Mouse (Mus musculus): ENCODE data around the gene Usp21. TPM values are rescaled to one million over a fixed set of nuclear protein-coding genes. Genes with fewer than 3 reads are reported as not detected.
"Not testable (repeated sequence)": the region's sequence is repeated elsewhere in the genome, so short reads cannot be mapped to it uniquely, and the experiment has no call there.

Gene Usp21
- polyA plus RNA-seq, 1 experiment from 2014 or later: 125 TPM

DNA sequence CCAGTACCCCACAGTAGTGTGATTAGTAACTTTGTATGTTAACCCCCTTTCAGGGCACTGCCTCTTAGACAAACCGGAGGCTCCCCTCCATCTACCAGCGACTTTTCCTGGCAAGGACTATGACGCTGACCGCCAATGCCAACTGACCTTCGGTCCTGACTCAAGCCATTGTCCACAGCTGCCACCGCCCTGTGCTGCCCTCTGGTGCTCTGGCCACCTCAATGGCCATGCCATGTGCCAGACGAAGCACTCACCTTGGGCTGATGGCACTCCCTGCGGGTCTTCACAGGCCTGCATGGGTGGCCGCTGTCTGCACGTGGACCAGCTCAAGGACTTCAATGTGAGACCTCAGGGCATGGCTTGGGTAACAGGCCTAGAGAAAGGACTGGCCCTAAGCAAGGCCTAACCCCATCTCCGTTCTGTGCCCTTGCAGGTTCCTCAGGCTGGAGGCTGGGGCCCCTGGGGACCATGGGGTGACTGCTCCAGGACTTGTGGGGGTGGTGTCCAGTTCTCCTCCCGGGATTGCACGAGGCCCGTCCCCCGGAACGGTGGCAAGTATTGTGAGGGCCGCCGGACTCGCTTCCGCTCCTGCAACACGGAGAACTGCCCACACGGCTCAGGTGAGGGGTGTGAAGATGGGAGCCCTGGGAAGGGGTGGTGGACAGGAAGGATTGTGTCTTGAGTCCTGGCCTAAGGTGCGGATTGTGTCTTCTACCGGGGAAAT is 31.5 kb downstream of the Usp21 start:
- no peaks in the 10 kb centered on the region for H3K27me3 ChIP-seq (ENCODE audit: low read depth, poor library complexity, severe bottlenecking)
- H3K4me1 ChIP-seq: peaks cover 22% of the 10 kb centered on the region
- H3K9me3 ChIP-seq (replicated peaks): no peaks in the 10 kb centered on the region
- no peak overlapping the region for H3K4me3 ChIP-seq
- peaks cover 55% of the 10 kb centered on the region for H3K36me3 ChIP-seq
- 92% methylated on average over 24 of the region's 24 CpGs for WGBS
- H3K27ac ChIP-seq: no peak overlapping the region
- no peak for DNase-seq (ENCODE audit: low spot score)

DNA sequence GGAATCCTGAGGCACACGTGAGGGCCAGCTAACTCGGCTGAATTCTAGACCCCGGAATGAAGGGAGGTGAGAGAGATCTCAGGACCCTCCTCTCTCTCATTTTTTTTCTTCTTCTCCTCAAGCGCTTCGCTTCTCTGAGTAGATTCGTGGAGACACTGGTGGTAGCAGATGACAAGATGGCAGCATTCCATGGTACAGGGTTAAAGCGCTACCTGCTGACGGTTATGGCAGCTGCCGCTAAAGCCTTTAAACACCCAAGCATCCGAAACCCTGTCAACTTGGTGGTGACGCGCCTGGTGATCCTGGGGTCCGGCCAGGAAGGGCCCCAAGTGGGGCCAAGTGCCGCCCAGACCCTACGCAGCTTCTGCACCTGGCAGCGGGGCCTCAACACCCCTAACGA is 35.4 kb downstream of the Usp21 start:
- no peaks in the 10 kb centered on the region for H3K27me3 ChIP-seq (ENCODE audit: low read depth, poor library complexity, severe bottlenecking)
- H3K9me3 ChIP-seq (replicated peaks): no peaks in the 10 kb centered on the region
- peaks cover 38% of the 10 kb centered on the region for H3K36me3 ChIP-seq
- H3K4me1 ChIP-seq: peaks cover 58% of the 10 kb centered on the region
- DNase-seq (ENCODE audit: low spot score): no peak
- peak overlapping the region; percentile 53 for H3K4me3 ChIP-seq
- 56% methylated on average over 17 of the region's 17 CpGs for WGBS
- H3K27ac ChIP-seq: peak overlapping the region; percentile 91

DNA sequence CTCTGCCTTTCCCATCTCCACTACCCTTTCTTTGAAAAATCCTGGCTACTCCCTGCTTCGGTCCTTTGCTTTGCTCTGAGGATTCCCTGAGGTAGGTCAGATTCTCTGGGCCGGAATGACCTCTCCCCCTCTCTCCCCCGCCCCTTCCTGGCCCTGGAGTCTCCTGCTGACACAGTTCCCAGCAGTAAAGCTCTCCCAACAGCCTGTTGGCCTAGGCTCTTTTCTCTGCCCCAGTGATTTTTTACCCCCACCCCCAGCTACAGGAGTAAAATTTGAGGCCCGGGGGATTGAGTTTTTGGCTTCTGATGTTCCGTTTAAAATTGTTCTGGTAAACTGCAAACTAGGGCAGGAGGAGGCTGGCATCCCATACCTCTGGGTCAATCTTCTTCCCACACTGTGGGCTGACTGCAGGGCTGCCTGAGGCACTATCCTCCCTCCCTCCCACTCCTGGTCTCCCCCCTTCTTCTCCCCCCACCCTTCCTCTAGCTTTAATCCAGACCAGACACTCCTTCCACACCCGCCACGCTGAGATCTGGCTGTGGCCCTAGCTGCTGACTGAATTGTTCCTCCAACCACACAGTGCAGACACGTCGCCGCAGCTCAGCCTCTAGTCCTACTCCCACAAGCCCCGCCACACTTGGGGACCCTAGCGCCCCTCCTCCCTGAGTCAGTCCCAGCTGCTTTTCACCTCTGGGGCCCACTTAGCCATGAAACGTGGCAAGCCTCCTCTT is 36.0 kb downstream of the Usp21 start:
- H3K4me3 ChIP-seq: peak overlapping the region; percentile 53
- DNase-seq (ENCODE audit: low spot score): peak; percentile 75
- H3K36me3 ChIP-seq: peaks cover 38% of the 10 kb centered on the region
- H3K27ac ChIP-seq: peak overlapping the region; percentile 91
- H3K9me3 ChIP-seq (replicated peaks): no peaks in the 10 kb centered on the region
- 3% methylated on average over 13 of the region's 13 CpGs for WGBS
- H3K4me1 ChIP-seq: peaks cover 61% of the 10 kb centered on the region
- no peaks in the 10 kb centered on the region for H3K27me3 ChIP-seq (ENCODE audit: low read depth, poor library complexity, severe bottlenecking)

DNA sequence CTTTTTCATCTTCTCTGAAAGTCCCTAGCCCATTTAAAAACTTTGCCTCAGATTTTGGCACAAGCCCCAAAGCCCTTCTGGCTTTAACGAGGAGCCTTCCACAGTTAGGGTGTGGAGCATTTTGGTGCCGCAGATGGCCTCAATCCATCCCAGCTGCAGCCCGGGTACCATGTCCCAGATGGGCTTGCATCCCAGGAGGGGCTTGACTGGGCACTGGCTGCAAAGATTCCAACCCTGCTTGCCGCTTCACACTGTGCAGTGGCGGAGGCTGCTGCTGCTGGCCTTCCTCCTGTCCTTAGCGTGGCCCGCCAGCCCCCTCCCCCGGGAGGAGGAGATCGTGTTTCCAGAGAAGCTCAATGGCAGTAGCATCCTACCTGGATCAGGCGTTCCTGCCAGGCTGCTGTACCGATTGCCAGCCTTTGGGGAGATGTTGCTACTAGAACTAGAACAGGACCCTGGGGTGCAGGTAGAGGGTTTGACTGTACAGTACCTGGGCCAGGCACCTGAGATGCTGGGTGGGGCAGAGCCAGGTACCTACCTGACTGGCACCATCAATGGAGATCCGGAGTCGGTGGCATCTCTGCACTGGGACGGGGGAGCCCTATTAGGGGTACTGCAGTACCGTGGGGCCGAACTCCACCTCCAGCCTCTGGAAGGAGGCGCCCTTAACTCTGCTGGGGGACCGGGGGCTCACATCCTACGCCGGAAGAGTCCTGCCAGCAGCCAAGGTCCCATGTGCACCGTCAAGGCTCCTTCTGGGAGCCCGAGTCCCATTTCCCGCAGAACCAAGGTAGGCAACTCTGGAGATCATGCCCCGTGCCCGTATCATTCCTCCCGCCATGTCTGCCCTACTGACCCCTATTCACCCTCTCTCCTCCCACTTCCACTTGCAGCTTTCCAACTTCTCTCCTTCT is 36.9 kb downstream of the Usp21 start, which contains the start of gene Ndufs2:
Gene Ndufs2 (minus strand): TSS at position 709 of the 914 bp plus-strand sequence.
- H3K4me1 ChIP-seq: peaks cover 65% of the 10 kb centered on the region
- no peaks in the 10 kb centered on the region for H3K9me3 ChIP-seq (replicated peaks)
- peak; percentile 68 for DNase-seq (ENCODE audit: low spot score)

DNA sequence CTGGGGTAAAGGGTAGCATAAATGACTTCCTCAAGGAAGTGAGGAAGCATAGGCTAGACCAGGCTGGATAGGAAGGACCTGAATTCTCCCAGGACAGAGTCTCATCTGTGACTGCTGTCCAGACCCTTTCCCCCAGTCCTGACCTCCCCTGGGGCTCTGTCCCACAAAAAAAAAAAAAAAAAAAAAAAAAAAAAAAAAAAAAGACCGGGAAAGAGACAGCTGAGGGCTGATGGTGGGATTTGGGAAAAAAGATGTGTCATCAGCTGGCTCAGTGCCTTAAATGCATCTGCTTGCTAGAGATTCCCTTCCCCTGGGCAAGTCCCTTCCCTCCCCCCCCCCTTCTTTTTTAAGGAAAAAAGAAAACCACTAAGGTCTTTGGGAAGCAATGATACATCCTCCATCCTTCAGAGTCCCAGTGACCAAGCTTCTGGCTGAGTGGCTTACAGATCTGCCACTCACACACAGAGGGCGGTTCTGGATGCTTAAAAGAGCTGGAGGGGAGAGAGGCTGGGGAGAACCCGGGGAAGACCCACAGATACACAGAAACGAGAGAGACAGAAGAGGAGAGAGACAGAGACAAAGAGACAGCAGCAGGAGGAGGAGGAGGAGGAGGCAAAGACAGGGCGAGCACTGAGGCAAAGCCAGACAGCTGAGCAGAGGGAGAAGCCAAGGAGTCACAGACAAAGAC is 37.7 kb downstream of the Usp21 start, which contains the start of gene Adamts4:
Gene Adamts4 (plus strand): TSS at position 509 of the 688 bp plus-strand sequence.
- DNase-seq (ENCODE audit: low spot score): peak; percentile 58

More for the DNA sequence above, 36.9 kb downstream of the Usp21 start, which contains the start of gene Ndufs2:
- 17% methylated on average over 26 of the region's 26 CpGs for WGBS
- Histone ChIP-seq H3K27ac (peak within 1 kb of the TSS; percentile 91), H3K4me3 (peak within 1 kb of the TSS; percentile 53), H3K36me3 (peaks cover 30% of the 10 kb centered on the region), H3K27me3 (ENCODE audit: low read depth, poor library complexity, severe bottlenecking) (no peaks in the 10 kb centered on the region)

DNA sequence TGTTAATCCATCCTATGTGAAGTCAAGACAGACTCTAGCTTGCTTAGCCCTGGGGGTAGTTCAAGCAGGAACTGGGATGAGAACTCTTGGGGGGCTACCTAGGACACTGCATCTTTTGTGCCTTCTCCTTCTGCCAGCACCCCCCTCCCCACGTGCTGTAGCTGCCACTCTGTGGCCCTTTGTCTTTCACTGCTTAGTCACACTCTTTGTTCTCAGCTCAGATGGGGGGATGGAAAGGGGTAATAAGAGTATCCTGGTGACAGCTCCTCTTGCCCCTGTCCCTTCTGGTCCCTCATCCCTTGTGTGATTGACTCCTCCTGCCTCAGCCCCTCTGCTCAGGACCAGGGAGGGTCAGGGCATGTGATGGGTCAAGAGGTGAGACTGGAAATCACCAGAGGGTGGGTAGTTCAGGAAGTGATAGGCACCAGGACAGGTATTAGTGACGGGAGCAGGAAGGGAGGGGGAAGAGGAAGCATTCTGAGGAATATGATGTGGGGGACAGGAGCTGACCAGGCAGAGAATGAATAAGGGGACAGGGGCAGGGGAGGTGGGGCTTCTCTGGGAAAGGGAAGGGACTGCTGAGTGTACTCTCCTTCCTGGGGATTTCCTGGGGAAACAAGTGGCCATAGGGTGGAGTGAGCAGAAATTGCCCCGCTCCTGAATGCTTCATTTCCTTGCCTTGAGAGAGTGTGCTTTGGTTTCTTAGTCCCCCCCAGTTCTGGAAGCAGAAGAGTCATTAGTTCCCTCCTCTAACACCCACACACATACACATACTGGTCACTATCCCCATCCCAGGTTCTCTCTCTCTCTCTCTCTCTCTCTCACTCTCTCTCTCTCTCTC is 39.2 kb downstream of the Usp21 start:
- DNase-seq (ENCODE audit: low spot score): no peak
- Histone ChIP-seq H3K4me3 (no peak overlapping the region; the same call in 1 of the 2 replicates), H3K27ac (peak overlapping the region; percentile 89), H3K9me3 (replicated peaks) (no peaks in the 10 kb centered on the region), H3K4me1 (peaks cover 71% of the 10 kb centered on the region), H3K36me3 (peaks cover 29% of the 10 kb centered on the region), H3K27me3 (ENCODE audit: low read depth, poor library complexity, severe bottlenecking) (no peaks in the 10 kb centered on the region)
- 49% methylated on average over 3 of the region's 3 CpGs for WGBS

More for the DNA sequence above, 37.7 kb downstream of the Usp21 start, which contains the start of gene Adamts4:
- H3K27ac ChIP-seq: peak within 1 kb of the TSS; percentile 91
- H3K27me3 ChIP-seq (ENCODE audit: low read depth, poor library complexity, severe bottlenecking): no peaks in the 10 kb centered on the region
- H3K4me3 ChIP-seq: peak within 1 kb of the TSS; percentile 53
- 18% methylated on average over 5 of the region's 5 CpGs for WGBS
- H3K4me1 ChIP-seq: peaks cover 71% of the 10 kb centered on the region
- H3K9me3 ChIP-seq (replicated peaks): no peaks in the 10 kb centered on the region
- peaks cover 30% of the 10 kb centered on the region for H3K36me3 ChIP-seq

DNA sequence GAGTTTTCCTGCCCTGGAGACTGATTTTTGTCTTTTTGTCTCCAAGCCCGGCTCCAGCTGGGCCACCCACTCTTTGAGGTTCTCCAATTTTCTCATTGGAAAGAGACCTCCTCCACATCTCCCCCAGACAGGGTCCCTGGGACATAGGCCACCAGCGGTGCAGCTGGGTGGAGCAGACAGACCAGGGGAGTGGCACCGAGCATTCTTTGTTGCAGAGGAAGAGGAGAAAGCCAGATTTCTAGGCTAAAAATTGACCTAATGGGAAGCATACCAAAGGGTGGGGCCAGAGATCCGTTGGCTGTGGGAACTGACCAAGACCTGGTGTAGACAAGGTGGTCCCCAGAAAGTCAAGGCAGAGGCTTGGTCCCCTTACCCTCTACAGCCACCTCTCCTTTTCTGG is 39.9 kb downstream of the Usp21 start:
- peaks cover 67% of the 10 kb centered on the region for H3K4me1 ChIP-seq
- no peaks in the 10 kb centered on the region for H3K9me3 ChIP-seq (replicated peaks)
- no peak for DNase-seq (ENCODE audit: low spot score)
- no peaks in the 10 kb centered on the region for H3K27me3 ChIP-seq (ENCODE audit: low read depth, poor library complexity, severe bottlenecking)
- H3K36me3 ChIP-seq: peaks cover 29% of the 10 kb centered on the region
- H3K27ac ChIP-seq: peak overlapping the region; percentile 89
- H3K4me3 ChIP-seq: peak overlapping the region; percentile 64
- WGBS: 33% methylated on average over 4 of the region's 4 CpGs

DNA sequence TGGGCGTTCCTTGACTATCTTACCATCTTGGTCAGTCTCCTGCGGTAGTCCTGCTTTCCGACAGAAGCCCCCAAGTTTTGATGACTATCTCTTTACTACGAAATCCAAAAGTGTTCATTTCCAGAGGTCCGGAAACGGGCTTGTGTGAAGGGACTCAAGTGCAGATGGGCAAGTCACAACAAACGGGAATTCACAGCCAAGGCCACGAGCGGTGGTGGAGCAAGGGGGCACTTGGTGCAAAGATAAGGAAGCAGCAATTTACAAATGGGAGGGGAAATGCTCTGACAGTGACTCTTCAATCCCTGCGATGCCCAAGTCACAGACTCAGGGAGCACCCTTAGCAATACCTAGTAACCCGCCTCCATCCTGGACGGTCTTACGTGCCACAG is 40.3 kb downstream of the Usp21 start:
- H3K27me3 ChIP-seq (ENCODE audit: low read depth, poor library complexity, severe bottlenecking): no peaks in the 10 kb centered on the region
- no peaks in the 10 kb centered on the region for H3K9me3 ChIP-seq (replicated peaks)
- WGBS: 13% methylated on average over 13 of the region's 13 CpGs
- peaks cover 31% of the 10 kb centered on the region for H3K36me3 ChIP-seq
- peak overlapping the region; percentile 89 for H3K27ac ChIP-seq
- H3K4me1 ChIP-seq: peaks cover 63% of the 10 kb centered on the region
- peak overlapping the region; percentile 64 for H3K4me3 ChIP-seq
- DNase-seq (ENCODE audit: low spot score): no peak

DNA sequence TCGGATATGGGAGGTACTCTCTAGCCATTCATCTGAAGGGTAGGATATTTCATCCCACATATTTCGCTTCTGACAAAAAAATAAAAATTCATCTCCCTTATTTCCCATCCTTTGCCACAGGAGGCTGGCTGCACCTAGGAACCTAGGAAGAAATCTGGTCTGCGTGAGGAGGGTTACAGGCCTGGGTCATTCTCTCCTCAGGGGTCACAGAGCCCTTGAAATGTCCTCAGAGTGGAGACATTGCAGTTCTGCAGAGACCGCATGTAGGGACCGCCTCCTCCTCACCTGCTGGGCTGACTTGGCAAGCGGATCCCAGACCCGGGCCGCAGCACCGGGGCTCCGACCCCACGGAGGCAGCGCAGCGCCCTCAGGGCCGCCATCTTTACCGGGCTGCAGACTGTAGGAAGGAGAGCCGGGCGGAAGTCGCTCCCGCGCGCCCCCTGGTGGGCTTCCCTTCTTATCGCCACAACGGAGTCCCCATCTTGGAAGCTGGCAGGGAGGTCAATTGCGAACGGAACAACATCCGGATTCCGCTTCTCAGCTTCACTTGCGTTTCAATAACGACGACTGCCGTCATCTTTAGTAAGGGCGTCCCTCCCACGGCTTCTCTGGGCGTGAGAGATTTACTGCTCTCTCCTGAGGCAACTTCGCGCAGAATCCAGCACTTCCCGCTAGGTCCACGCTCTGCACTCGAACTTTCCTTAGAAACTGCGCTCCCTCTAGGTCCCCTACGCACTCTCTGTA is 40.9 kb downstream of the Usp21 start:
- Histone ChIP-seq H3K9me3 (replicated peaks) (no peaks in the 10 kb centered on the region), H3K27me3 (ENCODE audit: low read depth, poor library complexity, severe bottlenecking) (no peaks in the 10 kb centered on the region), H3K4me3 (peak overlapping the region; percentile 64), H3K27ac (peak overlapping the region; percentile 89), H3K4me1 (peaks cover 57% of the 10 kb centered on the region), H3K36me3 (peaks cover 37% of the 10 kb centered on the region)
- DNase-seq (ENCODE audit: low spot score): peak; percentile 100
- under 1% methylated on average over 41 of the region's 41 CpGs for WGBS

DNA sequence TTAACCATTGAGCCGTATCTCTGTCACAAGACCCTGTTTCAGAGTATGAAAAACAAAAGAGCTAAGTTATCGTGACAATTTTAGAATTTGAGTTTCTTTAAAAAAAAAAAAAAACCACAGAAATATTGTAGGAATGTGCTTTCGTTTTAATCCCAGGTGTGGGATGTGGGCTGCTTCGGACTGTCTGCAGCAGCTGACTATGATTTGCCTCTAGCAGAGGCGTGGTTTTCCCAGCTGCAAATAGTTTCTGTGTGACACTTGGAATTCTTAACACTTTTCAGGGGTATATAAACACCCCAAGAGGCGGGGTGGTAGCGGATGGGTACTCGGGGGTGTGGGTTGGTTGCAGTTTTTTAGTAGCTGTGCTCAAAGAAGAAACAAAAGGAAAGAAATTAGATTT is 42.4 kb downstream of the Usp21 start:
- peaks cover 52% of the 10 kb centered on the region for H3K36me3 ChIP-seq
- 93% methylated on average over 8 of the region's 8 CpGs for WGBS
- peaks cover 42% of the 10 kb centered on the region for H3K4me1 ChIP-seq
- H3K27ac ChIP-seq: no peak overlapping the region
- no peaks in the 10 kb centered on the region for H3K9me3 ChIP-seq (replicated peaks)
- no peaks in the 10 kb centered on the region for H3K27me3 ChIP-seq (ENCODE audit: low read depth, poor library complexity, severe bottlenecking)
- no peak for DNase-seq (ENCODE audit: low spot score)
- H3K4me3 ChIP-seq: no peak overlapping the region; the same call in 1 of the 2 replicates

DNA sequence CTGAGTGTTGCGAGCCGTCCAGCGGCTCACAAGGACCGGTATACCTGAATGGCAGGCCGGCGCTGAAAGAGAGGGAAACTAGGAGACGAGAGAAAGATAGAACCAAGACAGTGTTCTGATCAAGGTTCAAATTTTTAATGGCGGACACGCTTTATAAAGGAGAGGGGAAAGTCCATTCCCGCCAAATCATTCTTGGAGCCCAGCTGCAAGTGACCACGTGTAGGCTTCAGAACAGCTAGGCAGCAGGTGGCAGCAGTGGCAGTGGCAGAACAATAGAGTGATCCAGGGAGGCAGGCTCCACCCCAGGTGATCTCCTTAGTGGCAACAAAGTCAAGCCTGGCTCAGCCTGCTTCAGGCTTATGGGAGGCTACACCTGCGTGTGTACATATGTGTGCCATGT is 45.8 kb downstream of the Usp21 start:
- DNase-seq (ENCODE audit: low spot score); H3K27ac ChIP-seq; H3K9me3 ChIP-seq (replicated peaks); H3K27me3 ChIP-seq (ENCODE audit: low read depth, poor library complexity, severe bottlenecking); H3K4me3 ChIP-seq: not testable (repeated sequence)
- Histone ChIP-seq H3K4me1 (peaks cover 10% of the 10 kb centered on the region), H3K36me3 (peaks cover 86% of the 10 kb centered on the region)
- WGBS: 90% methylated on average over 12 of the region's 12 CpGs

Measured in limb, embryonic 10.5 days (tissue).